Mouse (Mus musculus): ENCODE measurements around the gene Sdhaf2. TPM values are rescaled to one million over a fixed set of nuclear protein-coding genes. Genes with fewer than 3 reads are reported as not detected.

Sdhaf2 gene
- polyA plus RNA-seq, 1 experiment = 29.4 TPM

Other genes with a start within 250 kb of the Sdhaf2 start
- gene Dagla, start 221.3 kb downstream of the Sdhaf2 start, polyA plus RNA-seq (2012; rRNA removed) = 7.2 and 7.7 TPM in 2 replicates
- 6.8 and 7.4 TPM in 2 replicates for gene Syt7, start 137.1 kb downstream of the Sdhaf2 start, polyA plus RNA-seq (2012; rRNA removed)
- gene Lrrc10b, start 68.7 kb downstream of the Sdhaf2 start, polyA plus RNA-seq (2012; rRNA removed) = 3.0 and 3.1 TPM in 2 replicates
- 0.48 and 0.93 TPM in 2 replicates for gene Ppp1r32, start 43.2 kb downstream of the Sdhaf2 start, polyA plus RNA-seq (2012; rRNA removed)
- 22.9 and 34.4 TPM in 2 replicates for gene Cpsf7, start 876 bp downstream of the Sdhaf2 start, polyA plus RNA-seq (2012; rRNA removed)
- gene Tmem216, start 30.1 kb upstream of the Sdhaf2 start, polyA plus RNA-seq (2012; rRNA removed) = 12.3 and 13.8 TPM in 2 replicates
- 40.4 and 43.2 TPM in 2 replicates for gene Cyb561a3, start 51.0 kb upstream of the Sdhaf2 start, polyA plus RNA-seq (2012; rRNA removed)
- gene Tmem138, start 51.2 kb upstream of the Sdhaf2 start, polyA plus RNA-seq (2012; rRNA removed) = 8.0 and 8.8 TPM in 2 replicates
- gene Ddb1, start 79.2 kb upstream of the Sdhaf2 start, polyA plus RNA-seq (2012; rRNA removed) = 93.2 and 120 TPM in 2 replicates
- 115 and 227 TPM in 2 replicates for gene Tkfc, start 79.5 kb upstream of the Sdhaf2 start, polyA plus RNA-seq (2012; rRNA removed)
- gene Vwce, start 108.1 kb upstream of the Sdhaf2 start, polyA plus RNA-seq (2012; rRNA removed) = 1.3 and 6.0 TPM in 2 replicates
- gene Pga5, start 151.9 kb upstream of the Sdhaf2 start, polyA plus RNA-seq (2012; rRNA removed) = 0.09 TPM in 1 of 2 replicates, not detected in the other
- 24.7 and 26.6 TPM in 2 replicates for gene Vps37c, start 162.6 kb upstream of the Sdhaf2 start, polyA plus RNA-seq (2012; rRNA removed)
- 4.1 and 4.8 TPM in 2 replicates for gene Cd5, start 212.9 kb upstream of the Sdhaf2 start, polyA plus RNA-seq (2012; rRNA removed)